ENCODE assay signal across 8 mouse cellular contexts in genomic region chr1:43163467-43164418, GRCm38 (mm10). TPM values are rescaled to one million over a fixed set of nuclear protein-coding genes. Genes with fewer than 3 reads are reported as not detected.
DNase-seq lines count a peak whose midpoint lies in the region; ATAC-seq and TF ChIP-seq lines count a peak whose summit lies in the region.

No protein-coding gene starts in this region.

- H3K4me2 ChIP-seq in forebrain, embryonic 15.5 days (replicated peaks) = peak overlapping the region; percentile 81
- peak overlapping the region; percentile 74 for H3K4me2 ChIP-seq in neural tube, embryonic 15.5 days

- no peaks in the 10 kb centered on the region for H3K9me3 ChIP-seq in forebrain, embryonic 15.5 days
- no peaks in the 10 kb centered on the region for H3K9me3 ChIP-seq in neural tube, embryonic 15.5 days (replicated peaks)

- H3K9ac ChIP-seq in forebrain, embryonic 15.5 days (replicated peaks) = peak overlapping the region; percentile 72
- H3K9ac ChIP-seq in neural tube, embryonic 15.5 days (replicated peaks) = peak overlapping the region; percentile 69

- H3K4me3 ChIP-seq in bone marrow macrophage, adult 2 months (ENCODE audit: insufficient read depth, low read length) = peak overlapping the region; percentile 15
- H3K4me3 ChIP-seq in forebrain, embryonic 15.5 days = peak overlapping the region; percentile 58
- peak overlapping the region; percentile 91 for H3K4me3 ChIP-seq in layer of hippocampus, adult 2 months
- H3K4me3 ChIP-seq in lung, adult 2 months (replicated peaks; ENCODE audit: extremely low read depth, low read depth, low read length) = peak overlapping the region; percentile 35
- H3K4me3 ChIP-seq in neural tube, embryonic 15.5 days (replicated peaks) = peak overlapping the region; percentile 57

- no peak for TF ChIP-seq CTCF in bone marrow macrophage, adult 2 months (IDR thresholded peaks at IDR 0.05; ENCODE audit: low read depth, low read length)
- TF ChIP-seq CTCF in layer of hippocampus, adult 2 months (conservative IDR thresholded peaks at IDR 0.05) = no peak
- no peak for TF ChIP-seq CTCF in lung, adult 2 months (IDR thresholded peaks at IDR 0.05; ENCODE audit: insufficient read depth, low read length)

- WGBS in forebrain, embryonic 15.5 days = 5% methylated on average over 61 of the region's 61 CpGs
- 5% methylated on average over 61 of the region's 61 CpGs for WGBS in lung, adult 2 months
- WGBS in neural tube, embryonic 15.5 days = 5% methylated on average over 60 of the region's 61 CpGs

- H3K4me1 ChIP-seq in bone marrow macrophage, adult 2 months (ENCODE audit: control insufficient read depth, insufficient read depth, low read length) = no peaks in the 10 kb centered on the region
- peaks cover 7% of the 10 kb centered on the region; the same call in 1 of the 2 replicates for H3K4me1 ChIP-seq in forebrain, embryonic 15.5 days
- no peaks in the 10 kb centered on the region for H3K4me1 ChIP-seq in lung, adult 2 months (ENCODE audit: control insufficient read depth, insufficient read depth, low read length)
- peaks cover 13% of the 10 kb centered on the region for H3K4me1 ChIP-seq in neural tube, embryonic 15.5 days

- ATAC-seq in forebrain, embryonic 15.5 days (replicated peaks) = peak; percentile 90
- ATAC-seq in neural tube, embryonic 15.5 days (ENCODE audit: low FRiP score) = peak; percentile 93

- no peak overlapping the region for H3K27ac ChIP-seq in bone marrow macrophage, adult 2 months (ENCODE audit: insufficient read depth, low read depth, low read length)
- H3K27ac ChIP-seq in forebrain, embryonic 15.5 days (replicated peaks) = no peak overlapping the region; the same call in 1 of the 2 replicates
- H3K27ac ChIP-seq in layer of hippocampus, adult 2 months = peak overlapping the region; percentile 97
- H3K27ac ChIP-seq in neural tube, embryonic 15.5 days (replicated peaks) = peak overlapping the region; percentile 75

- no peaks in the 10 kb centered on the region for H3K27me3 ChIP-seq in forebrain, embryonic 15.5 days
- H3K27me3 ChIP-seq in neural tube, embryonic 15.5 days (replicated peaks) = no peaks in the 10 kb centered on the region

- peak; percentile 69 for DNase-seq in CD4-positive helper T cell, adult 2 months (ENCODE audit: low read depth, low spot score)
- DNase-seq in heart, postnatal 36 days = peak; percentile 65 to 71
- peak; percentile 58 to 65 for DNase-seq in layer of hippocampus, adult 2 months (ENCODE audit: low spot score in 2 of 2)
- peak; percentile 32 for DNase-seq in lung, adult 2 months
- DNase-seq in thymus, postnatal 10 days (ENCODE audit: low spot score in 2 of 2) = peak; percentile 20 to 45

- no peak for TF ChIP-seq POLR2A in bone marrow macrophage, adult 2 months (IDR thresholded peaks at IDR 0.05; ENCODE audit: borderline replicate concordance, low read depth, low read length)
- TF ChIP-seq POLR2A in lung, adult 2 months (IDR thresholded peaks at IDR 0.05; ENCODE audit: borderline replicate concordance, extremely low read depth, low read depth, low read length) = no peak

- intact Hi-C loops in heart, postnatal 36 days (cut with DNase I) = no loop called here

- no peaks in the 10 kb centered on the region for H3K36me3 ChIP-seq in forebrain, embryonic 15.5 days
- no peaks in the 10 kb centered on the region for H3K36me3 ChIP-seq in neural tube, embryonic 15.5 days

RNA-seq across cellular contexts. Expression of gene Fhl2, which starts 33.0 kb away (rescaled TPM):
- polyA plus RNA-seq in bone marrow macrophage, adult 2 months (2012; ENCODE audit: insufficient read depth, insufficient read length, missing spikeins) = 0.39 and 0.85 TPM in 2 replicates
- 11.3 and 14.7 TPM in 2 replicates for polyA plus RNA-seq in forebrain, embryonic 15.5 days (2015; fragmentation: Nextera tagmentation; extraction: Ambion mirVana)
- total RNA-seq in heart, postnatal 36 days (2021) = 1,000 to 10,000 TPM; 1,415 to 1,925 TPM
- 10 to 100 TPM; 33.6 to 38.6 TPM for total RNA-seq in layer of hippocampus, adult 2 months (2021)
- 6.1 and 13.9 TPM in 2 replicates for polyA plus RNA-seq in lung, adult 2 months (2012; rRNA removed)
- polyA plus RNA-seq in neural tube, embryonic 15.5 days (2015; fragmentation: Nextera tagmentation; extraction: Ambion mirVana) = 31.4 and 32.3 TPM in 2 replicates

Comparison
In these comparisons a context has a peak if more than half of its experiments do, and no peak if none do; other contexts are left out.
1. H3K27ac ChIP-seq: peak in layer of hippocampus, adult 2 months (single experiment) and neural tube, embryonic 15.5 days (single experiment); none in bone marrow macrophage, adult 2 months (single experiment) and forebrain, embryonic 15.5 days (single experiment).
2. H3K4me3 ChIP-seq: peak in every context shown above with its lines; median percentile 91 in layer of hippocampus, adult 2 months; 58 in forebrain, embryonic 15.5 days; 57 in neural tube, embryonic 15.5 days; 35 in lung, adult 2 months; 15 in bone marrow macrophage, adult 2 months.
3. Peak in every context shown above with its lines, with median percentiles within 50 percentile points of each other: DNase-seq.